Comparison of ENCODE assay signal across 9 mouse cellular contexts in the genomic region with DNA sequence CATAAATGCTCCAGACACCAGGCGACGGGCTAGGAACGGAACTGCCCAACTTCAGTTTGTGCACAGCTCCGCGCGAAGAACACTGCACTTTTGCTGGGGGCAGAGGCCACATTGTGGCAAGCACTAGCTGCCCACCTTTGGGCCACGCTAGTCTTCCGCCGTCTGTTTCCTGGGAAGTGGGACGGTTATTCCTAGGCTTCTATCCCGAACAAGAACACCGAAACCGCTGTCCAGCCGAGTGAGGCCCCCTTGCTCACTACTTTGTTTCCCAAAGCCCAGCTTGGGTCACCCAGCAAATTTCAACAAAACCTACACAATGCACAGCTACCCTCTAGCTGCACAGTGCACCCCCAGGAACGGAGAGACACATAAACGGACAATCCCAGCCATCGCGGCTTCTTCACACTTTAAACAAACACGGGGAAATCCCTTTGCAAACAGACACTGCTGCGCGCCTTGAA. TPM values are rescaled to one million over a fixed set of nuclear protein-coding genes. Genes with fewer than 3 reads are reported as not detected.
A peak's percentile ranks its signal among the peaks of the same experiment; 100 is the strongest.
DNase-seq lines count a peak whose midpoint lies in the region; ATAC-seq lines count a peak whose summit lies in the region.
"Had no signal": no experiment of that assay in that cellular context is flagged by ENCODE, and none has a peak within 500 bp of the region (broad histone marks: within the 10 kb centered on the region; RNA-seq: fewer than 3 reads in every experiment).

No protein-coding gene starts in this region.

- no peak for ATAC-seq in liver, embryonic 13.5 days (ENCODE audit: low read depth)
- no peak for ATAC-seq in embryonic facial prominence, embryonic 11.5 days (replicated peaks; ENCODE audit: insufficient number of reproducible peaks, low FRiP score, low TSS enrichment, low read depth)
- ATAC-seq in forebrain, embryonic 16.5 days = no peak
- ATAC-seq in midbrain, embryonic 13.5 days = no peak

- H3K9ac ChIP-seq in liver, embryonic 13.5 days = no peak overlapping the region
- peak overlapping the region; percentile 66 for H3K9ac ChIP-seq in embryonic facial prominence, embryonic 11.5 days (replicated peaks; ENCODE audit: low read length)
- H3K9ac ChIP-seq in forebrain, embryonic 16.5 days (replicated peaks; ENCODE audit: low read depth, low read length) = peak overlapping the region; percentile 68
- peak overlapping the region; percentile 49; the same call in 1 of the 2 replicates for H3K9ac ChIP-seq in midbrain, embryonic 13.5 days (replicated peaks)

- peaks cover 9% of the 10 kb centered on the region for H3K4me1 ChIP-seq in liver, embryonic 13.5 days (replicated peaks)
- peaks cover 3% of the 10 kb centered on the region; the same call in 1 of the 2 replicates for H3K4me1 ChIP-seq in embryonic facial prominence, embryonic 11.5 days (ENCODE audit: control insufficient read depth, insufficient read depth, low read length)
- H3K4me1 ChIP-seq in forebrain, embryonic 16.5 days (replicated peaks; ENCODE audit: control insufficient read depth, insufficient read depth, low read length) = peaks cover 34% of the 10 kb centered on the region
- peaks cover 29% of the 10 kb centered on the region for H3K4me1 ChIP-seq in midbrain, embryonic 13.5 days (replicated peaks)

- no peaks in the 10 kb centered on the region for H3K9me3 ChIP-seq in liver, embryonic 13.5 days (replicated peaks)
- no peaks in the 10 kb centered on the region for H3K9me3 ChIP-seq in embryonic facial prominence, embryonic 11.5 days (replicated peaks; ENCODE audit: control insufficient read depth, low read length)
- no peaks in the 10 kb centered on the region for H3K9me3 ChIP-seq in forebrain, embryonic 16.5 days (ENCODE audit: control insufficient read depth, low read length)
- H3K9me3 ChIP-seq in midbrain, embryonic 13.5 days = no peaks in the 10 kb centered on the region

- DNase-seq in liver, embryonic 13.5 days = no peak
- no peak for DNase-seq in liver
- DNase-seq in embryonic facial prominence, embryonic 11.5 days (ENCODE audit: low spot score) = peak; percentile 26
- no peak for DNase-seq in cerebellum, adult 9-10 months
- no peak for DNase-seq in gastrocnemius, postnatal 25 days
- DNase-seq: lung, postnatal 10 days had no signal

- peaks cover 98% of the 10 kb centered on the region for H3K27me3 ChIP-seq in liver, embryonic 13.5 days
- peaks cover 22% of the 10 kb centered on the region for H3K27me3 ChIP-seq in embryonic facial prominence, embryonic 11.5 days (ENCODE audit: control insufficient read depth, insufficient read depth, low read length)
- peaks cover 27% of the 10 kb centered on the region for H3K27me3 ChIP-seq in forebrain, embryonic 16.5 days (replicated peaks; ENCODE audit: control insufficient read depth, insufficient read depth, low read length)
- H3K27me3 ChIP-seq in midbrain, embryonic 13.5 days = peaks cover 94% of the 10 kb centered on the region

- WGBS in liver, embryonic 13.5 days (ENCODE audit: insufficient replicate concordance) = 2% methylated on average over 21 of the region's 21 CpGs
- under 1% methylated on average over 21 of the region's 21 CpGs for WGBS in embryonic facial prominence, embryonic 11.5 days
- WGBS in forebrain, embryonic 16.5 days = under 1% methylated on average over 21 of the region's 21 CpGs
- WGBS in midbrain, embryonic 13.5 days = under 1% methylated on average over 21 of the region's 21 CpGs

- H3K36me3 ChIP-seq in liver, embryonic 13.5 days = no peaks in the 10 kb centered on the region
- H3K36me3 ChIP-seq in embryonic facial prominence, embryonic 11.5 days (replicated peaks; ENCODE audit: control insufficient read depth, insufficient read depth, low read depth, low read length) = no peaks in the 10 kb centered on the region
- no peaks in the 10 kb centered on the region for H3K36me3 ChIP-seq in forebrain, embryonic 16.5 days (ENCODE audit: control insufficient read depth, insufficient read depth)
- no peaks in the 10 kb centered on the region for H3K36me3 ChIP-seq in midbrain, embryonic 13.5 days

- 0 out of 2 replicates have a peak overlapping the region, but pooled peaks have one; percentile 24 for H3K4me2 ChIP-seq in liver, embryonic 13.5 days
- H3K4me2 ChIP-seq in embryonic facial prominence, embryonic 11.5 days (ENCODE audit: low read depth, low read length) = peak overlapping the region; percentile 32
- H3K4me2 ChIP-seq in forebrain, embryonic 16.5 days (ENCODE audit: low read length) = peak overlapping the region; percentile 54
- peak overlapping the region; percentile 34 for H3K4me2 ChIP-seq in midbrain, embryonic 13.5 days (replicated peaks)

- H3K27ac ChIP-seq in liver, embryonic 13.5 days = no peak overlapping the region
- peak overlapping the region; percentile 72 for H3K27ac ChIP-seq in embryonic facial prominence, embryonic 11.5 days (replicated peaks; ENCODE audit: low read depth, low read length)
- H3K27ac ChIP-seq in forebrain, embryonic 16.5 days (ENCODE audit: low read length) = peak overlapping the region; percentile 92
- peak overlapping the region; percentile 79 for H3K27ac ChIP-seq in midbrain, embryonic 13.5 days

- no peak overlapping the region for H3K4me3 ChIP-seq in liver, embryonic 13.5 days (replicated peaks)
- H3K4me3 ChIP-seq in embryonic facial prominence, embryonic 11.5 days (ENCODE audit: low read depth, low read length) = peak overlapping the region; percentile 34
- H3K4me3 ChIP-seq in forebrain, embryonic 16.5 days (replicated peaks; ENCODE audit: low read length) = peak overlapping the region; percentile 46
- peak overlapping the region; percentile 30 for H3K4me3 ChIP-seq in midbrain, embryonic 13.5 days (replicated peaks)

RNA-seq across cellular contexts. Expression of a gene that starts 3.2 kb away (rescaled TPM):
- not detected in 2 replicates for polyA plus RNA-seq in liver, embryonic 13.5 days (2015; fragmentation: Nextera tagmentation; extraction: Ambion mirVana)
- 3.2 and 5.1 TPM in 2 replicates for polyA plus RNA-seq in embryonic facial prominence, embryonic 11.5 days (2014; fragmentation: Nextera tagmentation; extraction: Ambion mirVana)
- 7.2 and 12.6 TPM in 2 replicates for polyA plus RNA-seq in forebrain, embryonic 16.5 days (2015; fragmentation: Nextera tagmentation; extraction: Ambion mirVana)
- 3.1 and 4.4 TPM in 2 replicates for polyA plus RNA-seq in midbrain, embryonic 13.5 days (2015; fragmentation: Nextera tagmentation; extraction: Ambion mirVana)
- not detected for total RNA-seq in gastrocnemius, postnatal 25 days (2021)
- polyA plus RNA-seq: urinary bladder, adult 2 months had no signal

RNA-seq across cellular contexts. Expression of a gene that starts 21.9 kb away (rescaled TPM):
- 0.08 TPM in 1 of 2 replicates, not detected in the other for polyA plus RNA-seq in liver, embryonic 13.5 days (2015; fragmentation: Nextera tagmentation; extraction: Ambion mirVana)
- polyA plus RNA-seq in embryonic facial prominence, embryonic 11.5 days (2014; fragmentation: Nextera tagmentation; extraction: Ambion mirVana) = 54.5 and 63.8 TPM in 2 replicates
- polyA plus RNA-seq in forebrain, embryonic 16.5 days (2015; fragmentation: Nextera tagmentation; extraction: Ambion mirVana) = 74.3 and 75.7 TPM in 2 replicates
- polyA plus RNA-seq in midbrain, embryonic 13.5 days (2015; fragmentation: Nextera tagmentation; extraction: Ambion mirVana) = 22.4 and 22.9 TPM in 2 replicates
- total RNA-seq in gastrocnemius, postnatal 25 days (2021) = not detected
- polyA plus RNA-seq: urinary bladder, adult 2 months had no signal

Comparison
In these comparisons a context has a peak if more than half of its experiments do, and no peak if none do; other contexts are left out.
1. RNA of a gene that starts 21.9 kb away (polyA plus RNA-seq): 74.3 to 75.7 TPM in forebrain, embryonic 16.5 days, 54.5 to 63.8 TPM in embryonic facial prominence, embryonic 11.5 days and 22.4 to 22.9 TPM in midbrain, embryonic 13.5 days; 0.08 TPM in liver, embryonic 13.5 days; every median in the first group is over 10 times any median in the second.
2. Peak in every context shown above with its lines, with median percentiles within 50 percentile points of each other: H3K4me2 ChIP-seq.